In genomic region chr9:86570946-86571345, GRCm38 (mm10) we compare ENCODE assay signal across 8 mouse cellular contexts. TPM values are rescaled to one million over a fixed set of nuclear protein-coding genes. Genes with fewer than 3 reads are reported as not detected.
DNase-seq lines count a peak whose midpoint lies in the region; ATAC-seq lines count a peak whose summit lies in the region.

No protein-coding gene starts in this region.

- H3K27me3 ChIP-seq in heart, embryonic 11.5 days (ENCODE audit: control insufficient read depth, insufficient read depth, low read length): no peaks in the 10 kb centered on the region
- no peaks in the 10 kb centered on the region for H3K27me3 ChIP-seq in hindbrain, embryonic 16.5 days (replicated peaks; ENCODE audit: control insufficient read depth, insufficient read depth, low read length)
- H3K27me3 ChIP-seq in midbrain, embryonic 15.5 days (replicated peaks): no peaks in the 10 kb centered on the region

- intact Hi-C loops in heart, postnatal 36 days (cut with DNase I): loop anchor here (5.0 to 10.0 kb wide), 3 partner anchors 454 to 816 kb away; partner anchors contain the start of gene Cyb5r4

- no peak overlapping the region for H3K27ac ChIP-seq in heart, embryonic 11.5 days (ENCODE audit: low read depth, low read length)
- no peak overlapping the region for H3K27ac ChIP-seq in hindbrain, embryonic 16.5 days (ENCODE audit: low read depth, low read length)
- H3K27ac ChIP-seq in midbrain, embryonic 15.5 days: no peak overlapping the region

- peak overlapping the region; percentile 100 for H3K4me2 ChIP-seq in heart, embryonic 11.5 days
- H3K4me2 ChIP-seq in hindbrain, embryonic 16.5 days (ENCODE audit: low read length): peak overlapping the region; percentile 62
- H3K4me2 ChIP-seq in midbrain, embryonic 15.5 days: peak overlapping the region; percentile 99

- no peaks in the 10 kb centered on the region for H3K9me3 ChIP-seq in heart, embryonic 11.5 days (replicated peaks; ENCODE audit: control insufficient read depth, low read length)
- no peaks in the 10 kb centered on the region for H3K9me3 ChIP-seq in hindbrain, embryonic 16.5 days (ENCODE audit: control insufficient read depth, low read length)
- no peaks in the 10 kb centered on the region for H3K9me3 ChIP-seq in midbrain, embryonic 15.5 days

- peak overlapping the region; percentile 78 for H3K4me3 ChIP-seq in heart, embryonic 11.5 days (ENCODE audit: low read depth, low read length)
- H3K4me3 ChIP-seq in hindbrain, embryonic 16.5 days (ENCODE audit: low read length): peak overlapping the region; percentile 82
- H3K4me3 ChIP-seq in midbrain, embryonic 15.5 days: peak overlapping the region; percentile 86

- peak overlapping the region; percentile 31; the same call in 1 of the 2 replicates for H3K9ac ChIP-seq in heart, embryonic 11.5 days (ENCODE audit: low read depth, low read length)
- H3K9ac ChIP-seq in hindbrain, embryonic 16.5 days (ENCODE audit: low read depth, low read length): peak overlapping the region; percentile 80
- peak overlapping the region; percentile 78; the same call in 1 of the 2 replicates for H3K9ac ChIP-seq in midbrain, embryonic 15.5 days

- no peaks in the 10 kb centered on the region; the same call in 1 of the 2 replicates for H3K4me1 ChIP-seq in heart, embryonic 11.5 days (ENCODE audit: control insufficient read depth, insufficient read depth, low read length)
- peaks cover 9% of the 10 kb centered on the region for H3K4me1 ChIP-seq in hindbrain, embryonic 16.5 days (ENCODE audit: control insufficient read depth, insufficient read depth, low read depth, low read length)
- peaks cover 19% of the 10 kb centered on the region for H3K4me1 ChIP-seq in midbrain, embryonic 15.5 days

- WGBS in heart, embryonic 11.5 days (ENCODE audit: insufficient replicate concordance): 15% methylated on average over 8 of the region's 8 CpGs
- WGBS in hindbrain, embryonic 16.5 days: 17% methylated on average over 8 of the region's 8 CpGs
- 21% methylated on average over 8 of the region's 8 CpGs for WGBS in midbrain, embryonic 15.5 days

- no peak for ATAC-seq in heart, embryonic 11.5 days (replicated peaks; ENCODE audit: insufficient number of reproducible peaks, low FRiP score, low TSS enrichment)
- ATAC-seq in hindbrain, embryonic 16.5 days: no peak
- ATAC-seq in midbrain, embryonic 15.5 days (replicated peaks): no peak

- H3K36me3 ChIP-seq in heart, embryonic 11.5 days (ENCODE audit: control insufficient read depth, insufficient read depth, low read length): no peaks in the 10 kb centered on the region
- H3K36me3 ChIP-seq in hindbrain, embryonic 16.5 days (ENCODE audit: control insufficient read depth, insufficient read depth, low read length): no peaks in the 10 kb centered on the region; the same call in 1 of the 2 replicates
- H3K36me3 ChIP-seq in midbrain, embryonic 15.5 days (replicated peaks): peaks cover 19% of the 10 kb centered on the region; the same call in 1 of the 2 replicates

- DNase-seq in heart, postnatal 36 days: no peak
- peak; percentile 22 for DNase-seq in adipocyte (ENCODE audit: low spot score)
- DNase-seq in Muller cell, postnatal 12 days (ENCODE audit: inconsistent ontology term): no peak
- DNase-seq in thymus, postnatal 4 days: no peak
- DNase-seq in kidney, postnatal 36 days: no peak

RNA-seq across cellular contexts. Expression of gene Pgm3, which starts 0.7 kb away (rescaled TPM):
- 26.6 and 27.4 TPM in 2 replicates for polyA plus RNA-seq in heart, embryonic 11.5 days (2014; fragmentation: Nextera tagmentation; extraction: Ambion mirVana)
- total RNA-seq in heart, postnatal 36 days (2021): 1 to 10 TPM; 7.2 to 7.8 TPM
- 36.1 and 39.8 TPM in 2 replicates for polyA plus RNA-seq in hindbrain, embryonic 16.5 days (2015; fragmentation: Nextera tagmentation; extraction: Ambion mirVana)
- 32.5 and 36.1 TPM in 2 replicates for polyA plus RNA-seq in midbrain, embryonic 15.5 days (2015; fragmentation: Nextera tagmentation; extraction: Ambion mirVana)

RNA-seq across cellular contexts. Expression of gene Rwdd2a, which starts 0.8 kb away (rescaled TPM):
- 4.8 TPM in 2 replicates for polyA plus RNA-seq in heart, embryonic 11.5 days (2014; fragmentation: Nextera tagmentation; extraction: Ambion mirVana)
- total RNA-seq in heart, postnatal 36 days (2021): under 1 TPM; 0.58 to 0.76 TPM
- polyA plus RNA-seq in hindbrain, embryonic 16.5 days (2015; fragmentation: Nextera tagmentation; extraction: Ambion mirVana): 37.2 and 48.9 TPM in 2 replicates
- 16.8 and 17.6 TPM in 2 replicates for polyA plus RNA-seq in midbrain, embryonic 15.5 days (2015; fragmentation: Nextera tagmentation; extraction: Ambion mirVana)
